Comparison of ENCODE assay signal across 13 mouse cellular contexts in the genomic region with DNA sequence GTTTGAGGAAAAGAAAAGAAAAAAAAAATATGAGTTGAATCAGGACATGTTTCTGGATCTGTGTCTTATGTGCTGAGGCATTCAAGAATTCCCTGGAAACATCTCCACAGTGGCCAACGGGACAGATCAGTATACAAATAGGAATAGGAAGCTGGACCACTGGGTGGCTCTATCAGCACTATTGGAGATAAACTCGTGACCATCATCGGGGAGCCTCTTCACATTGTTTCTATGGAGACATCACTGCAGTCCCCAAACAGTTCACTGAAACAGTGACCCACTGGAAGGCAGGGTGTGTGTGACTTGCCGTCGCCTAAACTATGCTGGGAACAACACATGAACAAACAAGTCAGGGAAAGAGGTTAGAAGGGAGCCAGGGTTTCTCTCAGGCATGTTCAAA. TPM values are rescaled to one million over a fixed set of nuclear protein-coding genes. Genes with fewer than 3 reads are reported as not detected.
DNase-seq lines count a peak whose midpoint lies in the region; ATAC-seq and TF ChIP-seq lines count a peak whose summit lies in the region.
"Had no signal": no experiment of that assay in that cellular context is flagged by ENCODE, and none has a peak within 500 bp of the region (broad histone marks: within the 10 kb centered on the region; RNA-seq: fewer than 3 reads in every experiment).

No protein-coding gene starts in this region.

- no peak for TF ChIP-seq CTCF in cortical plate, adult 2 months (IDR thresholded peaks at IDR 0.05; ENCODE audit: extremely low read depth, insufficient read depth, low read length)

- 53% methylated on average over 5 of the region's 5 CpGs for WGBS in lung, embryonic 16.5 days

- no peak overlapping the region for H3K4me3 ChIP-seq in lung, embryonic 16.5 days (ENCODE audit: low read length)
- no peak overlapping the region for H3K4me3 ChIP-seq in cortical plate, adult 2 months (ENCODE audit: insufficient read depth, low read length)
- H3K4me3 ChIP-seq: forebrain, embryonic 12.5 days; lung, embryonic 15.5 days; midbrain, embryonic 15.5 days; neural tube, embryonic 13.5 days had no signal

- no peak overlapping the region for H3K4me2 ChIP-seq in lung, embryonic 16.5 days (ENCODE audit: low read depth, low read length)
- H3K4me2 ChIP-seq: forebrain, embryonic 12.5 days; lung, embryonic 15.5 days; midbrain, embryonic 15.5 days; neural tube, embryonic 13.5 days had no signal

- no peaks in the 10 kb centered on the region for H3K9me3 ChIP-seq in lung, embryonic 16.5 days (ENCODE audit: control insufficient read depth, low read length)
- H3K9me3 ChIP-seq: forebrain, embryonic 12.5 days; lung, embryonic 15.5 days; midbrain, embryonic 15.5 days; neural tube, embryonic 13.5 days had no signal

- DNase-seq in cerebellum, adult 18-20 months: peak; percentile 15 to 17
- DNase-seq in cerebellum, adult 11-12 months: no peak
- DNase-seq in heart, postnatal 14 days: peak; percentile 3 to 5
- no peak for DNase-seq in heart, postnatal 25 days (ENCODE audit: low spot score)
- DNase-seq in lung, postnatal 14 days: no peak
- no peak for DNase-seq in adrenal gland, postnatal 10 days
- DNase-seq: kidney, adult 18-20 months had no signal

- no peak for TF ChIP-seq POLR2A in cortical plate, adult 2 months (IDR thresholded peaks at IDR 0.05; ENCODE audit: extremely low read depth, insufficient read depth, low read length)

- H3K36me3 ChIP-seq in lung, embryonic 16.5 days (ENCODE audit: control insufficient read depth, insufficient read depth, low read length): no peaks in the 10 kb centered on the region
- H3K36me3 ChIP-seq: lung, embryonic 15.5 days; midbrain, embryonic 15.5 days; neural tube, embryonic 13.5 days had no signal

- H3K27ac ChIP-seq in lung, embryonic 16.5 days (ENCODE audit: low read length): no peak overlapping the region
- 0 out of 2 replicates have a peak overlapping the region, but pooled peaks have one; percentile 48 for H3K27ac ChIP-seq in cortical plate, adult 2 months (ENCODE audit: insufficient read depth, low read length)
- H3K27ac ChIP-seq: forebrain, embryonic 12.5 days; lung, embryonic 15.5 days; midbrain, embryonic 15.5 days; neural tube, embryonic 13.5 days had no signal

- no peaks in the 10 kb centered on the region for H3K27me3 ChIP-seq in lung, embryonic 16.5 days (ENCODE audit: control insufficient read depth, insufficient read depth, low read depth, low read length)
- H3K27me3 ChIP-seq: forebrain, embryonic 12.5 days; lung, embryonic 15.5 days; midbrain, embryonic 15.5 days; neural tube, embryonic 13.5 days had no signal

- ATAC-seq in lung, embryonic 16.5 days (ENCODE audit: low read depth): peak; percentile 31; the same call in 1 of the 2 replicates
- ATAC-seq: midbrain, embryonic 15.5 days had no signal

- H3K4me1 ChIP-seq in lung, embryonic 16.5 days (replicated peaks; ENCODE audit: control insufficient read depth, insufficient read depth, low read length): no peaks in the 10 kb centered on the region
- H3K4me1 ChIP-seq in cortical plate, adult 2 months (ENCODE audit: control insufficient read depth, insufficient read depth, low read length): no peaks in the 10 kb centered on the region

- no peak overlapping the region for H3K9ac ChIP-seq in lung, embryonic 16.5 days (ENCODE audit: low read length)
- H3K9ac ChIP-seq: forebrain, embryonic 12.5 days; lung, embryonic 15.5 days; midbrain, embryonic 15.5 days; neural tube, embryonic 13.5 days had no signal

- intact Hi-C loops in heart, postnatal 14 days (cut with DNase I): no loop called here
- intact Hi-C loops in heart, postnatal 25 days (cut with DNase I): no loop called here

RNA-seq across cellular contexts. Expression of gene Tnfaip6, which starts 4.9 kb away (rescaled TPM):
- 1 to 10 TPM; 1.2 to 1.3 TPM for total RNA-seq in heart, postnatal 14 days (2021)
- total RNA-seq in heart, postnatal 25 days (2021): under 1 TPM; 0.75 to 0.98 TPM
- polyA plus RNA-seq in lung, embryonic 16.5 days (2015; fragmentation: Nextera tagmentation; extraction: Ambion mirVana): 6.9 and 7.4 TPM in 2 replicates
- polyA plus RNA-seq in cortical plate, adult 2 months (2012; rRNA removed): 9.0 and 10.3 TPM in 2 replicates
- total RNA-seq in adrenal gland, postnatal 10 days (2021): 1 to 10 TPM; 2.3 to 3.5 TPM

RNA-seq across cellular contexts. Expression of gene Rif1, which starts 29.9 kb away (rescaled TPM):
- 10 to 100 TPM; 20.0 to 21.0 TPM for total RNA-seq in heart, postnatal 14 days (2021)
- 10 to 100 TPM; 19.2 to 21.7 TPM for total RNA-seq in heart, postnatal 25 days (2021)
- 19.7 and 22.8 TPM in 2 replicates for polyA plus RNA-seq in lung, embryonic 16.5 days (2015; fragmentation: Nextera tagmentation; extraction: Ambion mirVana)
- polyA plus RNA-seq in cortical plate, adult 2 months (2012; rRNA removed): 8.9 and 9.1 TPM in 2 replicates
- 10 to 100 TPM; 23.6 to 32.5 TPM for total RNA-seq in adrenal gland, postnatal 10 days (2021)

Comparison
In these comparisons a context has a peak if more than half of its experiments do, and no peak if none do; other contexts are left out.
1. DNase-seq: peak in cerebellum, adult 18-20 months (2 of 2) and heart, postnatal 14 days (2 of 2); none in cerebellum, adult 11-12 months (single experiment), heart, postnatal 25 days (single experiment), lung, postnatal 14 days (single experiment) and adrenal gland, postnatal 10 days (single experiment).